Mouse (Mus musculus): ENCODE results near the gene Gal3st4. TPM values are rescaled to one million over a fixed set of nuclear protein-coding genes. Genes with fewer than 3 reads are reported as not detected.

Gal3st4 gene
- polyA plus RNA-seq (2012; rRNA removed), result 0.15 and 0.28 TPM in 2 replicates

GRCm38 (mm10) chr5:138272409-138272923, at the start of gene Gal3st4:
Gene Gal3st4 (minus strand): TSS chr5:138272840.
- Histone ChIP-seq H3K4me3 (ENCODE audit: low read depth, low read length) (peak within 1 kb of the TSS; percentile 30; the same call in 1 of the 2 replicates), H3K27ac (ENCODE audit: insufficient read depth, low read depth, low read length) (0 out of 2 replicates have a peak within 1 kb of the TSS, but pooled peaks have one; percentile 58)

GRCm38 (mm10) chr5:138312795-138313194, 40.2 kb upstream of the Gal3st4 start:
- Histone ChIP-seq H3K4me3 (ENCODE audit: low read depth, low read length) (no peak overlapping the region), H3K4me1 (ENCODE audit: control insufficient read depth, insufficient read depth, insufficient read length, low read length) (no peaks in the 10 kb centered on the region), H3K27me3 (ENCODE audit: control insufficient read depth, insufficient read depth, low read length) (no peaks in the 10 kb centered on the region), H3K27ac (ENCODE audit: insufficient read depth, low read depth, low read length) (no peak overlapping the region), H3K36me3 (ENCODE audit: control insufficient read depth, insufficient read depth, low read length) (no peaks in the 10 kb centered on the region)
- WGBS, result 78% methylated on average over 3 of the region's 3 CpGs
- no peak for TF ChIP-seq CTCF (IDR thresholded peaks at IDR 0.05; ENCODE audit: extremely low read depth, insufficient read length, insufficient replicate concordance, low read depth, low read length)
- TF ChIP-seq POLR2A (IDR thresholded peaks at IDR 0.05; ENCODE audit: low read depth, low read length), result no peak

More at GRCm38 (mm10) chr5:138272409-138272923, at the start of gene Gal3st4:
- H3K4me1 ChIP-seq (ENCODE audit: control insufficient read depth, insufficient read depth, insufficient read length, low read length), result no peaks in the 10 kb centered on the region; the same call in 1 of the 2 replicates
- TF ChIP-seq POLR2A (IDR thresholded peaks at IDR 0.05; ENCODE audit: low read depth, low read length), result no peak
- TF ChIP-seq CTCF (IDR thresholded peaks at IDR 0.05; ENCODE audit: extremely low read depth, insufficient read length, insufficient replicate concordance, low read depth, low read length), result no peak
- no peaks in the 10 kb centered on the region for H3K27me3 ChIP-seq (ENCODE audit: control insufficient read depth, insufficient read depth, low read length)
- H3K36me3 ChIP-seq (ENCODE audit: control insufficient read depth, insufficient read depth, low read length), result no peaks in the 10 kb centered on the region
- WGBS, result 5% methylated on average over 12 of the region's 12 CpGs

GRCm38 (mm10) chr5:138299613-138300012, 27.0 kb upstream of the Gal3st4 start:
- TF ChIP-seq CTCF (IDR thresholded peaks at IDR 0.05; ENCODE audit: extremely low read depth, insufficient read length, insufficient replicate concordance, low read depth, low read length) (no peak), POLR2A (IDR thresholded peaks at IDR 0.05; ENCODE audit: low read depth, low read length) (no peak)
- Histone ChIP-seq H3K4me3 (ENCODE audit: low read depth, low read length) (no peak overlapping the region), H3K27me3 (ENCODE audit: control insufficient read depth, insufficient read depth, low read length) (no peaks in the 10 kb centered on the region), H3K4me1 (ENCODE audit: control insufficient read depth, insufficient read depth, insufficient read length, low read length) (no peaks in the 10 kb centered on the region), H3K27ac (ENCODE audit: insufficient read depth, low read depth, low read length) (no peak overlapping the region), H3K36me3 (ENCODE audit: control insufficient read depth, insufficient read depth, low read length) (no peaks in the 10 kb centered on the region)
- WGBS, result 71% methylated on average over 2 of the region's 2 CpGs

- Histone ChIP-seq H3K4me3 (ENCODE audit: low read depth, low read length) (no peak overlapping the region), H3K27ac (ENCODE audit: insufficient read depth, low read depth, low read length) (no peak overlapping the region), H3K27me3 (ENCODE audit: control insufficient read depth, insufficient read depth, low read length) (no peaks in the 10 kb centered on the region), H3K36me3 (ENCODE audit: control insufficient read depth, insufficient read depth, low read length) (no peaks in the 10 kb centered on the region), H3K4me1 (ENCODE audit: control insufficient read depth, insufficient read depth, insufficient read length, low read length) (peaks cover 2% of the 10 kb centered on the region; the same call in 1 of the 2 replicates)
- TF ChIP-seq POLR2A (IDR thresholded peaks at IDR 0.05; ENCODE audit: low read depth, low read length) (no peak), CTCF (IDR thresholded peaks at IDR 0.05; ENCODE audit: extremely low read depth, insufficient read length, insufficient replicate concordance, low read depth, low read length) (no peak)
Observed at GRCm38 (mm10) chr5:138294158-138294557, 21.5 kb upstream of the Gal3st4 start.

DNA sequence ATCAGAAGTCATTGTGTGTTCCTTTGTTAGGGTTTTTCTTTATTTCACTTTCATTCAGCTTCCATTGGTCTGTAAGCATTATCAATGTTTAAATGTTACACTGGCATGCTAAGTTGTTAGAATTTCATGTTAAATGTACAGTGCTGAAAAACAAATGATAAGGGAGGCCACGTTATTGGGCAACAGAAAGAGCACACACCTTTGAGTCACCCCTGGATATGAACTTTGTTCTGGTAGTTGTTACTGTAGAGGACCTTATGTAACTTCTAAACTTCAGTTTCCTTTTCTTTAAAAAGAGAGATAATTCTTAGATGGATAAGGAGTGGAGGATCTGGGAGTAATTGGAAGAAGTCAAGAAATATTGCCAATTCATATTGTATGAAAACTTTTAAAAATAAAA, 19.0 kb upstream of the Gal3st4 start:
- no peaks in the 10 kb centered on the region for H3K36me3 ChIP-seq (ENCODE audit: control insufficient read depth, insufficient read depth, low read length)

DNA sequence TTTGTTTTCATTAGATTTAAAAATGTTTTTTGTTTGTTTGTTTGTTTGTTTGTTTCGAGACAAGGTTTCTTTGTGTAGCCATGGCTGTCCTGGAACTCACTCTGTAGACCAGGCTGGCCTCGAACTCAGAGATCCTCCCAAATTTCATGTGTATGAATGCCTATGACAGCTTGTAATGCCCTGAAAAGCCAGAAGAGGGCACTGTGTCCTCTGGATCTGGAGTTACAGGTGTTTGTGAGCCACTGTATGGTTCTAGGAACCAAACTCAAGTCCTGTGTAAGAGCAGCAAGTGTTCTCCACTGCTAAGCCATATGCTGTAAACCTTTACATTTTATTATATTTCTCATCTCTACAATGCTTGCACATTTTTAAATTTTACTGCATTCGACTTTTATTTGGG, 15.2 kb upstream of the Gal3st4 start:
- WGBS, result 72% methylated on average over 3 of the region's 3 CpGs
- H3K27ac ChIP-seq (ENCODE audit: insufficient read depth, low read depth, low read length), result no peak overlapping the region

More for the DNA sequence above, 19.0 kb upstream of the Gal3st4 start:
- Histone ChIP-seq H3K27me3 (ENCODE audit: control insufficient read depth, insufficient read depth, low read length) (no peaks in the 10 kb centered on the region), H3K4me3 (ENCODE audit: low read depth, low read length) (no peak overlapping the region), H3K27ac (ENCODE audit: insufficient read depth, low read depth, low read length) (no peak overlapping the region), H3K4me1 (ENCODE audit: control insufficient read depth, insufficient read depth, insufficient read length, low read length) (peaks cover 2% of the 10 kb centered on the region; the same call in 1 of the 2 replicates)
- TF ChIP-seq CTCF (IDR thresholded peaks at IDR 0.05; ENCODE audit: extremely low read depth, insufficient read length, insufficient replicate concordance, low read depth, low read length), result no peak
- no peak for TF ChIP-seq POLR2A (IDR thresholded peaks at IDR 0.05; ENCODE audit: low read depth, low read length)
- WGBS, result 19% methylated on average over 1 of the region's 1 CpGs

DNA sequence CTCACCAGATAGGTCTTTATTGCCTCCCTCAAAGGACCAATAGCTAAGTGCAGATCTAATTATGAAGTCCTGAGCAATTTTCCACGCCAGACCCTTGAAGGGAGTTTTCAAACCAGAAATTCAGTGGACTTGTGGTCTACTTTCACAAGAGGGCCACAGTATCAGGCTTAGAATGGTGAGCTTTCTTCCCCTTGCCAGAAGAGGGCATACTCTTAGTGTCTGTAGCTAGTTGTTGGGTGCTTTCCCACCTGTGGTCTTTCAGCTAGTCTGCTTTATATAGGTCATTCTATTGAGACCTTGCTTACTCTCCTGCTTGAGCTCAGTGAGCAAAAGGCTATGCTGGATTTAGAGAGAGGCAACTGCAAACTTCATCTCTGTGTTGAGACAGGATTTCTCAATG, 10.9 kb upstream of the Gal3st4 start:
- H3K4me1 ChIP-seq (ENCODE audit: control insufficient read depth, insufficient read depth, insufficient read length, low read length), result peaks cover 6% of the 10 kb centered on the region
- H3K27ac ChIP-seq (ENCODE audit: insufficient read depth, low read depth, low read length), result no peak overlapping the region
- 67% methylated on average over 1 of the region's 1 CpGs for WGBS
- H3K4me3 ChIP-seq (ENCODE audit: low read depth, low read length), result no peak overlapping the region
- no peak for TF ChIP-seq CTCF (IDR thresholded peaks at IDR 0.05; ENCODE audit: extremely low read depth, insufficient read length, insufficient replicate concordance, low read depth, low read length)
- no peak for TF ChIP-seq POLR2A (IDR thresholded peaks at IDR 0.05; ENCODE audit: low read depth, low read length)
- peaks cover 6% of the 10 kb centered on the region; the same call in 1 of the 2 replicates for H3K27me3 ChIP-seq (ENCODE audit: control insufficient read depth, insufficient read depth, low read length)
- H3K36me3 ChIP-seq (ENCODE audit: control insufficient read depth, insufficient read depth, low read length), result no peaks in the 10 kb centered on the region

More for the DNA sequence above, 15.2 kb upstream of the Gal3st4 start:
- TF ChIP-seq CTCF (IDR thresholded peaks at IDR 0.05; ENCODE audit: extremely low read depth, insufficient read length, insufficient replicate concordance, low read depth, low read length) (no peak), POLR2A (IDR thresholded peaks at IDR 0.05; ENCODE audit: low read depth, low read length) (no peak)
- Histone ChIP-seq H3K4me3 (ENCODE audit: low read depth, low read length) (no peak overlapping the region), H3K4me1 (ENCODE audit: control insufficient read depth, insufficient read depth, insufficient read length, low read length) (peaks cover 2% of the 10 kb centered on the region; the same call in 1 of the 2 replicates), H3K36me3 (ENCODE audit: control insufficient read depth, insufficient read depth, low read length) (no peaks in the 10 kb centered on the region), H3K27me3 (ENCODE audit: control insufficient read depth, insufficient read depth, low read length) (no peaks in the 10 kb centered on the region)

All from small intestine, adult 2 months (tissue).